Mouse (Mus musculus): ENCODE results near the gene Galnt14.

- TF ChIP-seq CTCF (IDR thresholded peaks at IDR 0.05; ENCODE audit: borderline replicate concordance, insufficient read depth, low read length) (no peak), POLR2A (IDR thresholded peaks at IDR 0.05; ENCODE audit: low read depth, low read length) (no peak)
These were observed 191.9 kb downstream of the Galnt14 start for GRCm38 (mm10) chr17:73518359-73518758.
